13 mouse cellular contexts compared by ENCODE assay signal in genomic region chr2:121300036-121300435, GRCm38 (mm10). TPM values are rescaled to one million over a fixed set of nuclear protein-coding genes. Genes with fewer than 3 reads are reported as not detected.
"Had no signal": no experiment of that assay in that cellular context is flagged by ENCODE, and none has a peak within 500 bp of the region (broad histone marks: within the 10 kb centered on the region; RNA-seq: fewer than 3 reads in every experiment).

No protein-coding gene starts in this region.

- H3K27ac ChIP-seq: limb, embryonic 15.5 days; liver, embryonic 12.5 days; lung, embryonic 15.5 days; macrophage; midbrain, embryonic 15.5 days; neural tube, embryonic 12.5 days; stomach, postnatal 0 days had no signal

- H3K27me3 ChIP-seq: midbrain, embryonic 15.5 days; neural tube, embryonic 12.5 days had no signal

- H3K9ac ChIP-seq: limb, embryonic 15.5 days; liver, embryonic 12.5 days; lung, embryonic 15.5 days; midbrain, embryonic 15.5 days; neural tube, embryonic 12.5 days had no signal

- H3K4me3 ChIP-seq: limb, embryonic 15.5 days; liver, embryonic 12.5 days; lung, embryonic 15.5 days; megakaryocyte, embryonic 14.5 days; midbrain, embryonic 15.5 days; neural tube, embryonic 12.5 days had no signal

- ATAC-seq: liver, embryonic 12.5 days; midbrain, embryonic 15.5 days had no signal

- DNase-seq: kidney, postnatal 36 days; lung, postnatal 14 days; thymus, adult 18-20 months; thymus, postnatal 14 days had no signal

- H3K9me3 ChIP-seq: limb, embryonic 15.5 days; liver, embryonic 12.5 days; lung, embryonic 15.5 days; megakaryocyte, embryonic 14.5 days; midbrain, embryonic 15.5 days; neural tube, embryonic 12.5 days had no signal

- H3K36me3 ChIP-seq: liver, embryonic 12.5 days; lung, embryonic 15.5 days had no signal

- H3K4me2 ChIP-seq: limb, embryonic 15.5 days; liver, embryonic 12.5 days; lung, embryonic 15.5 days; midbrain, embryonic 11.5 days; midbrain, embryonic 15.5 days; neural tube, embryonic 12.5 days had no signal

RNA-seq across cellular contexts. Expression of gene Ckmt1, which starts 57.5 kb away (rescaled TPM):
- polyA plus RNA-seq: liver, embryonic 12.5 days; macrophage had no signal
